Mouse (Mus musculus): ENCODE results near the gene Nt5c3. TPM values are rescaled to one million over a fixed set of nuclear protein-coding genes. Genes with fewer than 3 reads are reported as not detected.

The Nt5c3 gene
- polyA plus RNA-seq, 1 experiment from 2014 or later, result 137 TPM

DNA sequence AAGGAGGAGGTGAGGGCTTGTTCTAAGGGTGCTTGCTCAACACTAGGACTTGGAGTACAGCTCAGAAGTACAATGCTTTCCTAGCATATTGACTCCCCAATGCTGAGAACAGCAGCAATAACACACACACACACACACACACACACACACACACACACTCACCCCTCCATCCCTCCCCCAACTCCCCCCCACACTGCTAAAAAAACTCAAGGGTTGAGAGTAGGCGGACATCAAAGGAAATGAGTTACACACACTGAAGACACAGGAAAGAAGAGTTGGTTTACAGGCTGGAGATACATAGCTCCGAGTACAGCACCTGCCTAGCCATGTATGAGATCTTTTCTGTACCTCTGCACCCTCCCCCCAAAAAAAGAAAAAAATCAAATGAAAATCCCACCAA is 7.5 kb downstream of the Nt5c3 start:
- no peak overlapping the region for H3K9ac ChIP-seq (replicated peaks)
- no peak for ATAC-seq
- 0 out of 2 replicates have a peak, but pooled peaks cover 6% of the 10 kb centered on the region for H3K9me3 ChIP-seq
- H3K36me3 ChIP-seq, result peaks cover 5% of the 10 kb centered on the region; the same call in 1 of the 2 replicates
- H3K4me3 ChIP-seq (replicated peaks), result no peak overlapping the region
- H3K4me2 ChIP-seq (replicated peaks), result no peak overlapping the region
- H3K27me3 ChIP-seq, result no peaks in the 10 kb centered on the region
- H3K4me1 ChIP-seq (replicated peaks), result 0 out of 2 replicates have a peak, but pooled peaks cover 3% of the 10 kb centered on the region
- H3K27ac ChIP-seq, result no peak overlapping the region
- WGBS, result 93% methylated on average over 2 of the region's 2 CpGs

DNA sequence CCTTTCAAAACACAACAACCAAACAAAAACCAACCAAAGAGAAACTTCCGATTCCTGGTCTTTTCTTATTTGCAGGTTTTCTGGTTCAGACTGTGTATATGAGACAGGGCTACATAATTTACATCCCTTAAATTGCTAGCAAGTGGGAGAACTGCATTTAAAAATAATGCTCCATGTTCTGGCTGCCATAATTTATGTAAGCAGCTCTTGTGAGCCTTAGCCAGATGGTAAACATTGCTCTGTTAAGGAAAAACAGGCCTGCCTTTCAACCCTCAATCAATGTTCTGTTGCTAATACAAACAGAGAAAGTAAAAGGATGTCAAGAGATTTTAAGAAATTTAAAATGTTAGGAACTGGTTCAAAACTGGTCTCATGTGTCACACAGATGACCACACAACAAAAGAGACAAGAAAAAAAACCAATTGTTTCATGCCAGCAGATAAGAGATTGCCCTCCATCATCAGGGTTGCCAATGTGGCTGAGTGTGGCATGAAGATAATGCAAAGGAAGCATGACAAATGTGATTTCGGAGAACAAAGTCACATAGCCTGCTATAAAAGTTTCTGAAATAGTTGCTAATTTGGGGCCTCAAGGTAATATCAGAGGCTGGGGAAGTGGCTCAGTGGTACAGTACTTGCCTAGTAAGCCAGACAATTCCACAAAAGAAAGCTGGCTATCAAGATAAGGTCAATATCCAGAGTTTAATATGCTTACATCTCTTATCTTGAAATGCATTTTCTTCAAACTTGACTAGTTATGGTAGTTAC is 10.5 kb downstream of the Nt5c3 start:
- H3K36me3 ChIP-seq, result peaks cover 5% of the 10 kb centered on the region; the same call in 1 of the 2 replicates
- ATAC-seq, result no peak
- H3K9me3 ChIP-seq, result 0 out of 2 replicates have a peak, but pooled peaks cover 6% of the 10 kb centered on the region
- no peak overlapping the region for H3K9ac ChIP-seq (replicated peaks)
- H3K4me1 ChIP-seq (replicated peaks), result 0 out of 2 replicates have a peak, but pooled peaks cover 3% of the 10 kb centered on the region
- WGBS, result 77% methylated on average over 2 of the region's 2 CpGs
- H3K4me3 ChIP-seq (replicated peaks), result no peak overlapping the region
- no peaks in the 10 kb centered on the region for H3K27me3 ChIP-seq
- H3K4me2 ChIP-seq (replicated peaks), result no peak overlapping the region
- no peak overlapping the region for H3K27ac ChIP-seq

DNA sequence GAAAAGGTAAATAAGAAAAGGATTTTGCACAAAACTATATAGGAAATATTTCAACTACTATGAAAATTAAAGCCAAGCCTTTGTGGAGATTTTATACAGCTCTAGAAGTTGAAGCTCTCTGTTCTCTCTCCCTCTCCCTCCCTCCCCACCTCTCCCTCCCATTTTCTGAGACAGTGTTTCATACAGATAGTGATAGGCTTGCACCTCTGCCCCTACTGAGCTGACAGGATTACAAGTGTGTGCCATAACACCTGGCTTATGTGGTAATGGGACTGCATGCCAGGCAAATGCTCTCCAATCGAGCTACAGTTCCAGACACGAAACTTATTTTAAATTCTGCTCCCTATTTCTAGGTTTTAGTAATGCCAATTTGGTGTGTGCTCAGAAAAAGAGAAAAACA is 12.8 kb downstream of the Nt5c3 start:
- 88% methylated on average over 2 of the region's 2 CpGs for WGBS
- no peak for ATAC-seq

DNA sequence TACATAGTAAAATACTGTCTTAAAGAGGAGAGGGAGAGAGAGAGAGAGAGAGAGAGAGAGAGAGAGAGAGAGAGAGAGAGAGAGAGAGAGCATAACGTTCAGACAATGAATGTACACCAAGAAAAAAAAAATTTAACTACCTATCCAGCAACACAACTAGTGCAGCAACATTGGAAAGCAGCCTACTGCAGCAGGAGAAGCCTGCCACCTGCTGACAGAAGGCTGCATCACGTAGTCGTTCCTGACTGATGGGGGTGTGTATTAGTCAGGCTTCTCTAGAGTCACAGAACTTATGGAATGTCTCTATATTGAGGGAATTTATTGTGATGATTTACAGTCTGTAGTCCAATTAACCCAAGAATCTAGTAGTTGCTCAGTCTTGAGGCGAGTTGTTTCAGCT is 14.8 kb downstream of the Nt5c3 start:
- 13% methylated on average over 4 of the region's 4 CpGs for WGBS

More for the DNA sequence above, 12.8 kb downstream of the Nt5c3 start:
- Histone ChIP-seq H3K9me3 (0 out of 2 replicates have a peak, but pooled peaks cover 6% of the 10 kb centered on the region), H3K27me3 (no peaks in the 10 kb centered on the region), H3K4me2 (replicated peaks) (no peak overlapping the region), H3K36me3 (peaks cover 5% of the 10 kb centered on the region; the same call in 1 of the 2 replicates), H3K9ac (replicated peaks) (no peak overlapping the region), H3K27ac (no peak overlapping the region), H3K4me1 (replicated peaks) (peaks cover 10% of the 10 kb centered on the region; the same call in 1 of the 2 replicates), H3K4me3 (replicated peaks) (no peak overlapping the region)

DNA sequence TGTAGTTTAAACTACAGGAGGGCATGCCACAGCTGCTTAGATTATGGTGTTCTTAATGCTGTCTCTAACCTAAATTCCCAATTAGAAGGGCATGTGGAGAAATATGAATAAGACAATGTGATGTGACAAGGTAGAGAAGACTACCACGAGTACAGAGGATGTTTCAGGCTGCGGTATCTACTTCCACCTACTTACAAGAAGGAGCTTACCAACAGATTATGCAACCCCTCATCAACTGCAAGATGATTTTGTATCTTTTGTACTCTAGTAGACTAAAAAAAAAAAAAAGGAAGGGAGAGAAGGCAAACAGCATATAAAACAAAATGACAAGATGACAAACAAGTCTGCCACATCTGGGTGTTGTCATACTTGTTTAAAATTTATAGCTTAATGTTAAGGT is 15.3 kb downstream of the Nt5c3 start:
- no peak overlapping the region for H3K4me3 ChIP-seq (replicated peaks)
- no peaks in the 10 kb centered on the region for H3K9me3 ChIP-seq
- no peak for ATAC-seq
- no peaks in the 10 kb centered on the region for H3K36me3 ChIP-seq
- 96% methylated on average over 2 of the region's 2 CpGs for WGBS
- no peak overlapping the region for H3K4me2 ChIP-seq (replicated peaks)
- peaks cover 21% of the 10 kb centered on the region for H3K4me1 ChIP-seq (replicated peaks)
- H3K27me3 ChIP-seq, result no peaks in the 10 kb centered on the region
- H3K9ac ChIP-seq (replicated peaks), result no peak overlapping the region
- no peak overlapping the region for H3K27ac ChIP-seq

More for the DNA sequence above, 14.8 kb downstream of the Nt5c3 start:
- Histone ChIP-seq H3K4me2 (replicated peaks) (no peak overlapping the region), H3K9me3 (no peaks in the 10 kb centered on the region), H3K27ac (no peak overlapping the region), H3K9ac (replicated peaks) (no peak overlapping the region), H3K4me1 (replicated peaks) (peaks cover 19% of the 10 kb centered on the region), H3K36me3 (no peaks in the 10 kb centered on the region), H3K4me3 (replicated peaks) (no peak overlapping the region), H3K27me3 (no peaks in the 10 kb centered on the region)
- no peak for ATAC-seq

DNA sequence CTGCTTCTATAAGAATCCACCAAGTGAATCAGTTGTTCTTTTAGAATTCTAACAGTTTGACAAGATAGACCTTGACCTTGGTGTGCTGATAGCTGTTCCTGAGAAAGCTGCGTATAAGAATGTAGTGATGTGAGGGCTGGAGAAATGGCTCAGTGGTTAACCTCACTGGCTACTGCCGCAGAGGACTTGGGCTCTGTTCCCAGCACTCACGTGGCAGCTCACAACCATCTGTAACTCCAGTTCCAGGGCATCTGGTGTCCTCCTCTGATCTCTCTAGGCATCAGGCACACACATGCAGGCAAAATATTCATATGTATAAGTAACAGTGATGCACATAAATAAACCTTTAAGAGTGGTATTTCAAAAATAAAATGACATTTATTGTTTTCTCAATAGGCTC is 15.8 kb downstream of the Nt5c3 start:
- Histone ChIP-seq H3K36me3 (no peaks in the 10 kb centered on the region), H3K4me1 (replicated peaks) (peaks cover 23% of the 10 kb centered on the region), H3K9me3 (no peaks in the 10 kb centered on the region), H3K9ac (replicated peaks) (no peak overlapping the region), H3K4me2 (replicated peaks) (no peak overlapping the region), H3K4me3 (replicated peaks) (no peak overlapping the region), H3K27ac (no peak overlapping the region), H3K27me3 (no peaks in the 10 kb centered on the region)
- ATAC-seq, result no peak
- 99% methylated on average over 3 of the region's 3 CpGs for WGBS

DNA sequence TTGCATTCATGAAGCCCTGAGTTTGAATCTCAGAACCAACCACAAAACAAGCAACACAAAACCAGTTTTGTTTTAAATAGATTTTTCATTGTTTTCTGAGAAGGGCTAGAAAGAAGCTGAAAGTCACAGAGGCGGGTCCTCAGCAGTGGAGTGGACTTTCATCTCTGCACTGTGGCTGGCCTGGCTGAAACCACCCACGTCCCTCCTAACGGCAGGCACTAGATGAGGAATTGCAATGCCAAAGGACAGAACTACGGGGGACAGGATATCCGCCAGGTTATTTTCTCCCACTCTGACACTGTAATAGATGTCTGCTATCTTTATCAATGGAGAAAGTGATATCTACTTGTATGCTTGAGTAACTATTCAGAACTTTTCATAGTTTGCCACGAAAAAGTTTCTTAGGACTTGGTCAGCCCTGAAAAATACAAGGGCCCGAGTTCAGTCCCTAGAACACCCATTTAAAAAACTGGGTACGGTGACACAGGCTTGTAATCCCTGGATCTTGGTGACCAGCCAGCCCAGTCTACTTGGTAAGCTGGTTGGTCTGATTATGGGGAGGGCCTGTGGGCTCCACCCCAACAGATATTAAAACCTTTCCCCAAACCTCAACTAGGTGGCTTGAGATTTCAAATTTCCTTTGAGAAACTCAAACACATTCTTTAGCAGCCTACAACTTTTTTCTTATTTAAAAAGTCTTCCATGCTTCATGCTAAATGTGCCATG is 17.4 kb downstream of the Nt5c3 start:
- Histone ChIP-seq H3K27me3 (no peaks in the 10 kb centered on the region), H3K4me2 (replicated peaks) (no peak overlapping the region), H3K4me3 (replicated peaks) (no peak overlapping the region), H3K4me1 (replicated peaks) (peaks cover 30% of the 10 kb centered on the region), H3K9ac (replicated peaks) (no peak overlapping the region), H3K36me3 (no peaks in the 10 kb centered on the region), H3K27ac (no peak overlapping the region), H3K9me3 (no peaks in the 10 kb centered on the region)
- ATAC-seq, result no peak
- WGBS, result 85% methylated on average over 8 of the region's 8 CpGs

DNA sequence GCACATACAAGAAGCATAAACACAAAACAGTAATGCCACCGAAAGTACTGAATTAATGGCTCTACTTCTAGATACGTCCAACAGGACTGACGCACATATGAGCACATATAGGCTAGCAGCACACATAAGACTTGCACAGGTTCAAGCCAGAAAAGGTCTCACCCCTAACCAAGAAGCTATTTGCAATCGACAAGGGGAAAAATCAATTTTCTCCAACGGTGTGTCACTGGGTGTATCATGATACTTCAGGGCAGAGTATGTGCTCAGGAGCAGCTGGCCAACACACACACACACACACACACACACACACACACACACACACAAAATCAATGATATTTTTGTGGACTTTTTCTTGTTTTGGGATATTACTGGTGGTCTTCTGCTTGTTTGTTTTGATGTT is 18.2 kb downstream of the Nt5c3 start:
- H3K9me3 ChIP-seq, result no peaks in the 10 kb centered on the region
- WGBS, result 90% methylated on average over 5 of the region's 5 CpGs
- no peak for ATAC-seq
- no peak overlapping the region for H3K9ac ChIP-seq (replicated peaks)
- H3K4me2 ChIP-seq (replicated peaks), result no peak overlapping the region
- H3K27me3 ChIP-seq, result no peaks in the 10 kb centered on the region
- no peaks in the 10 kb centered on the region for H3K36me3 ChIP-seq
- H3K4me1 ChIP-seq (replicated peaks), result peaks cover 30% of the 10 kb centered on the region
- H3K4me3 ChIP-seq (replicated peaks), result no peak overlapping the region
- H3K27ac ChIP-seq, result no peak overlapping the region

DNA sequence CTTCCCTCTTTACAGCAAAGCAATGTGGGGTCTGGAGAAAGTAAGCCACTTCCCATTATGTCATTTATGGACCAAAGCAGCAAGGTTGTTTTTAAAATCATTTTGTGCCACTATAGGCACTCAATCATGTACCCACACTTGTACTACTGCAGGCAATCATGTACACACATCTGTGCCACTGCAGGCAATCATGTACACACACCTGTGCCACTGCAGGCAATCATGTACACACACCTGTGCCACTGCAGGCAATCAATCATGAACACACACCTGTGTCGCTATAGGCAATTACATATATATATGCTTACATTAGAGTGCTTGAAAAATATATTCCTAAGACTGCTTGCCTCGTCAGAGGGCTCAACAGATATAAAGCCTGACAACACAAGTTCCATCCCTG is 18.8 kb downstream of the Nt5c3 start:
- H3K4me3 ChIP-seq (replicated peaks), result no peak overlapping the region
- no peaks in the 10 kb centered on the region for H3K27me3 ChIP-seq
- peaks cover 30% of the 10 kb centered on the region for H3K4me1 ChIP-seq (replicated peaks)
- H3K4me2 ChIP-seq (replicated peaks), result no peak overlapping the region
- WGBS, result 86% methylated on average over 2 of the region's 2 CpGs
- ATAC-seq, result no peak
- H3K27ac ChIP-seq, result no peak overlapping the region
- no peaks in the 10 kb centered on the region for H3K36me3 ChIP-seq
- no peaks in the 10 kb centered on the region for H3K9me3 ChIP-seq
- H3K9ac ChIP-seq (replicated peaks), result no peak overlapping the region

DNA sequence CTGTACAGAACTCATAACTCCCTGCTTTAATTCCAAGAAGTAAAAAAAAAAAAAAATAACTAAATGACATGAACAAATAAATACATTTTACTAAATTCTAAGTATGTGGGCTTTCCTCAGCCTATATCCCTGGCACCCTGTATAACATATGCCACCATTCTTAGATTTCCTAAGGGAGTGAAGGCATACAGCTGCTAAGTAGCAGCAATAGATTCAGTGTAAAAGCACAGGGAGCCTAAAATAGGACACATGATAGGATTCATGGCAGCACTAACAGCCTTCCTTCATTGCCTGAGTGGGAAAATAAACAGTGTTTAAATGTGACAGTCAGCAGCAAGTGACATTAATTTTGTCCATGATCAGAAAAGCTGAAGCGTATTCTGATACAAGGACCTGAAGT is 19.4 kb downstream of the Nt5c3 start:
- ATAC-seq, result no peak
- H3K4me2 ChIP-seq (replicated peaks), result no peak overlapping the region
- no peaks in the 10 kb centered on the region for H3K9me3 ChIP-seq
- 89% methylated on average over 1 of the region's 1 CpGs for WGBS
- peaks cover 30% of the 10 kb centered on the region for H3K4me1 ChIP-seq (replicated peaks)
- no peaks in the 10 kb centered on the region for H3K36me3 ChIP-seq
- no peak overlapping the region for H3K9ac ChIP-seq (replicated peaks)
- H3K27me3 ChIP-seq, result no peaks in the 10 kb centered on the region
- H3K27ac ChIP-seq, result no peak overlapping the region
- no peak overlapping the region for H3K4me3 ChIP-seq (replicated peaks)

DNA sequence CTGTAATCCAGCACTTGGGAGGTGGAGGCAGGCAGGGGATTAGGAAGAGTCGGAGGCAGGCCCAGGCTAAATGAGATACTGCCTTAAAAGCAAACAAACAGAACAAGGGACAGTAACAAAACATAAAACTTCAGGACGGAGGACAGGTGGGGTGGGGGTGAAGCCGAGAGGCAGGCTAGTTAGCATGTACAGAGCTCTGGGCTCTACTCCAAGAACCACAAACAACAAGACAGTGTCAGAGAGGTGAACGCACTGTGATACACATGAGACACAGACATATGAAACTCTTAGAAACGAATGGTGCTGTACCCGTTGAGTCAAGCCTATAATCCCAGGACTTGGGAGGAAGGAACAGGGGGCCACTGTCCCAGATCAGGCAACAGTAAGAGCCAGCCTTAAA is 19.9 kb downstream of the Nt5c3 start:
- H3K4me2 ChIP-seq (replicated peaks), result no peak overlapping the region
- no peak overlapping the region for H3K9ac ChIP-seq (replicated peaks)
- H3K4me3 ChIP-seq (replicated peaks), result no peak overlapping the region
- H3K9me3 ChIP-seq, result no peaks in the 10 kb centered on the region
- ATAC-seq, result 0 out of 2 replicates have a peak, but pooled peaks have one; percentile 41
- 58% methylated on average over 6 of the region's 6 CpGs for WGBS
- peaks cover 30% of the 10 kb centered on the region for H3K4me1 ChIP-seq (replicated peaks)
- H3K27me3 ChIP-seq, result no peaks in the 10 kb centered on the region
- no peak overlapping the region; the same call in 1 of the 2 replicates for H3K27ac ChIP-seq
- H3K36me3 ChIP-seq, result no peaks in the 10 kb centered on the region

All from midbrain, embryonic 13.5 days (tissue).